Mouse (Mus musculus) stomach, embryonic 16.5 days (tissue): ENCODE measurements around the gene Tmem120b. TPM values are rescaled to one million over a fixed set of nuclear protein-coding genes. Genes with fewer than 3 reads are reported as not detected.

ENCODE experiments used
- ATAC-seq: fragments of 200-750 bp; cut with Nextera tagmentation; 2 replicates; pipeline ENCODE4 v1.8.0; 2017; ENCODE audit warnings: moderate number of reproducible peaks, moderate TSS enrichment; ENCODE audit not compliant: insufficient read depth, low FRiP score
- H3K27ac ChIP-seq: fragments of 300-500 bp; sonication (generic); 2 replicates; pipeline ENCODE4 v1.5.1; 2014; ENCODE audit warnings: low read length
- H3K27me3 ChIP-seq: fragments of 300-500 bp; sonication (generic); 2 replicates; pipeline ENCODE4 v1.6.1; 2014; ENCODE audit warnings: low read length, control low read depth, mixed read lengths; ENCODE audit not compliant: control insufficient read depth, insufficient read depth
- H3K36me3 ChIP-seq: fragments of 300-500 bp; sonication (generic); 2 replicates; pipeline ENCODE4 v1.6.1; 2014; ENCODE audit warnings: low read length; ENCODE audit not compliant: control insufficient read depth, insufficient read depth
- H3K4me1 ChIP-seq: fragments of 300-500 bp; sonication (generic); 2 replicates; pipeline ENCODE4 v1.6.1; 2014; ENCODE audit warnings: low read length, control low read depth, mixed read lengths; ENCODE audit not compliant: control insufficient read depth, insufficient read depth
- H3K4me2 ChIP-seq: fragments of 300-500 bp; sonication (generic); 2 replicates; pipeline ENCODE4 v1.6.1; 2014; ENCODE audit warnings: low read depth, low read length, mixed read lengths
- H3K4me3 ChIP-seq: fragments of 300-500 bp; sonication (generic); replicated peaks from 2 replicates; pipeline ENCODE4 v1.5.1; 2014; ENCODE audit warnings: mild to moderate bottlenecking, low read length
- H3K9ac ChIP-seq: fragments of 300-500 bp; sonication (generic); 2 replicates; pipeline ENCODE4 v1.6.1; 2014; ENCODE audit warnings: low read length
- H3K9me3 ChIP-seq: fragments of 300-500 bp; sonication (generic); replicated peaks from 2 replicates; pipeline ENCODE4 v1.6.1; 2016; ENCODE audit warnings: low read length, control low read depth; ENCODE audit not compliant: control insufficient read depth
- WGBS: fragments of 180-500 bp; shearing (Covaris S2); extraction: QIAGEN DNeasy Blood & Tissue Kit; methylation state at CpG from one replicate; pipeline ENCODE4 v1.1.7; 2014; 5-methylcytosine and 5-hydroxymethylcytosine counted together
- polyA plus RNA-seq: library from polyadenylated mRNA; unstranded; fragments of >200 nt; fragmentation: Nextera tagmentation; extraction: Ambion mirVana; gene quantifications from 2 replicates; pipeline ENCODE4 v1.2.1, GENCODE M21; 2015

The Tmem120b gene
- polyA plus RNA-seq, 1 experiment from 2014 or later: 15.3 TPM

GRCm38 (mm10) chr5:123045561-123046295 lies 22.5 kb upstream of the Tmem120b start:
- no peak overlapping the region for H3K4me2 ChIP-seq
- H3K4me1 ChIP-seq: peaks cover 8% of the 10 kb centered on the region
- H3K27me3 ChIP-seq: no peaks in the 10 kb centered on the region
- H3K4me3 ChIP-seq: no peak overlapping the region
- H3K9me3 ChIP-seq: no peaks in the 10 kb centered on the region
- H3K36me3 ChIP-seq: no peaks in the 10 kb centered on the region
- WGBS: 24% methylated on average over 9 of the region's 9 CpGs
- no peak overlapping the region for H3K27ac ChIP-seq
- H3K9ac ChIP-seq: no peak overlapping the region
- ATAC-seq: peak; percentile 78

- Histone ChIP-seq H3K4me1 (peaks cover 8% of the 10 kb centered on the region), H3K9ac (no peak within 1 kb of the TSS), H3K4me3 (no peak within 1 kb of the TSS), H3K27me3 (no peaks in the 10 kb centered on the region), H3K36me3 (no peaks in the 10 kb centered on the region), H3K27ac (no peak within 1 kb of the TSS), H3K9me3 (no peaks in the 10 kb centered on the region), H3K4me2 (no peak within 1 kb of the TSS)
- 76% methylated on average over 3 of the region's 3 CpGs for WGBS
- ATAC-seq: no peak
Observed at GRCm38 (mm10) chr5:123046916-123047315, 21.3 kb upstream of the Tmem120b start, which contains the start of gene Morn3. TSS of gene Morn3 (minus strand) at chr5:123047016.

GRCm38 (mm10) chr5:123049271-123049670 lies 18.9 kb upstream of the Tmem120b start:
- peak overlapping the region; percentile 46 for H3K4me2 ChIP-seq
- peak overlapping the region; percentile 61 for H3K9ac ChIP-seq
- H3K36me3 ChIP-seq: no peaks in the 10 kb centered on the region
- H3K27ac ChIP-seq: no peak overlapping the region
- H3K27me3 ChIP-seq: no peaks in the 10 kb centered on the region
- WGBS: 3% methylated on average over 12 of the region's 12 CpGs
- H3K4me1 ChIP-seq: peaks cover 8% of the 10 kb centered on the region
- H3K4me3 ChIP-seq: peak overlapping the region; percentile 27
- no peak for ATAC-seq
- no peaks in the 10 kb centered on the region for H3K9me3 ChIP-seq

GRCm38 (mm10) chr5:123050918-123051317 lies 17.3 kb upstream of the Tmem120b start:
- 85% methylated on average over 9 of the region's 9 CpGs for whole genome bisulfite sequencing
- H3K4me2 ChIP-seq: no peak overlapping the region

GRCm38 (mm10) chr5:123051736-123052135 lies 16.5 kb upstream of the Tmem120b start:
- Histone ChIP-seq H3K4me2 (no peak overlapping the region), H3K9ac (no peak overlapping the region), H3K9me3 (no peaks in the 10 kb centered on the region), H3K27ac (no peak overlapping the region), H3K4me1 (peaks cover 5% of the 10 kb centered on the region), H3K36me3 (no peaks in the 10 kb centered on the region), H3K4me3 (no peak overlapping the region), H3K27me3 (no peaks in the 10 kb centered on the region)
- no peak for ATAC-seq
- 76% methylated on average over 5 of the region's 5 CpGs for WGBS

More at GRCm38 (mm10) chr5:123050918-123051317, 17.3 kb upstream of the Tmem120b start:
- no peaks in the 10 kb centered on the region for H3K36me3 ChIP-seq
- ATAC-seq: no peak
- H3K4me1 ChIP-seq: peaks cover 5% of the 10 kb centered on the region
- H3K9ac ChIP-seq: no peak overlapping the region
- no peaks in the 10 kb centered on the region for H3K9me3 ChIP-seq
- H3K27me3 ChIP-seq: no peaks in the 10 kb centered on the region
- no peak overlapping the region for H3K4me3 ChIP-seq
- H3K27ac ChIP-seq: no peak overlapping the region

GRCm38 (mm10) chr5:123057366-123058250 lies 10.6 kb upstream of the Tmem120b start:
- Histone ChIP-seq H3K4me2 (peak overlapping the region; percentile 60), H3K4me3 (peak overlapping the region; percentile 52), H3K27me3 (no peaks in the 10 kb centered on the region), H3K4me1 (peaks cover 13% of the 10 kb centered on the region), H3K36me3 (no peaks in the 10 kb centered on the region), H3K27ac (peak overlapping the region; percentile 74), H3K9ac (peak overlapping the region; percentile 71), H3K9me3 (no peaks in the 10 kb centered on the region)
- WGBS: 7% methylated on average over 48 of the region's 48 CpGs
- peak; percentile 96 for ATAC-seq

- Histone ChIP-seq H3K4me3 (peak overlapping the region; percentile 52), H3K9me3 (no peaks in the 10 kb centered on the region), H3K4me1 (peaks cover 13% of the 10 kb centered on the region), H3K27me3 (no peaks in the 10 kb centered on the region), H3K9ac (peak overlapping the region; percentile 71), H3K27ac (peak overlapping the region; percentile 74), H3K36me3 (no peaks in the 10 kb centered on the region), H3K4me2 (peak overlapping the region; percentile 60)
- WGBS: 32% methylated on average over 16 of the region's 16 CpGs
- ATAC-seq: no peak
Observed at GRCm38 (mm10) chr5:123058251-123059102, 9.7 kb upstream of the Tmem120b start.

GRCm38 (mm10) chr5:123059757-123060520 lies 8.3 kb upstream of the Tmem120b start:
- Histone ChIP-seq H3K36me3 (no peaks in the 10 kb centered on the region), H3K27ac (peak overlapping the region; percentile 64), H3K9me3 (no peaks in the 10 kb centered on the region), H3K4me2 (peak overlapping the region; percentile 34), H3K27me3 (no peaks in the 10 kb centered on the region), H3K9ac (peak overlapping the region; percentile 18), H3K4me3 (no peak overlapping the region), H3K4me1 (peaks cover 13% of the 10 kb centered on the region)
- 14% methylated on average over 14 of the region's 14 CpGs for WGBS
- ATAC-seq: no peak
